Mouse (Mus musculus) kidney, adult 2 months (tissue): ENCODE results near the gene Xirp1.

ENCODE experiments used
- CTCF ChIP-seq: fragments of 200-500 bp; conservative IDR thresholded peaks from 2 replicates; pipeline ENCODE4 v1.5.1; 2011; ENCODE audit warnings: low read depth, mild to moderate bottlenecking, control low read depth, low read length, moderate library complexity, mixed read lengths; ENCODE audit not compliant: insufficient read depth, insufficient read length
- POLR2A ChIP-seq: fragments of 200-500 bp; IDR thresholded peaks from one replicate; pipeline ENCODE4 v1.6.1; 2011; ENCODE audit warnings: low read depth, low read length, control low read depth

DNA sequence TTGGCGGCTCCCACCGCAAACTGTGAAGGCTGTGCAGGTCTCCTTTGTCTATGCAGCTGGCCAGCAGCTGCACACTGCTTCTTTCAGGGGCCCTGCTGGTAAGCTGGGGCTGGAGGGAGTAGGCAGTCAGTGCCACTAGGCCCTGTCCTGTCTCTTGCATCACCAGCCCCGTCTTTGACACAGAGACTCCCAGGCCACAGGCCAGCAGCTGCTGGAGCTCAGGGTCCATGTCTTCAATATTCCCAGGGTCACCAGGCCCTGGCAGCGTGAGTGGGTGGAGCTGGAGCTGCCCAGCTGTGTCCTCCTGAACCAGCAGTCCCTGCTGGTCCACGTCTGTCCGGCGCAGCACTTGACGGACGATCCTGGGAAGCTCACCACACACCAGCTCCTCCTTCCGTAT is 6.4 kb downstream of the Xirp1 start:
- TF ChIP-seq CTCF (no peak), POLR2A (no peak)
